Comparison of ENCODE assay signal across 13 mouse cellular contexts in genomic region chr7:49553236-49553981, GRCm38 (mm10).
DNase-seq lines count a peak whose midpoint lies in the region; ATAC-seq lines count a peak whose summit lies in the region.
"Had no signal": no experiment of that assay in that cellular context is flagged by ENCODE, and none has a peak within 500 bp of the region (broad histone marks: within the 10 kb centered on the region; RNA-seq: fewer than 3 reads in every experiment).

No protein-coding gene starts in this region.

- ATAC-seq in hindbrain, embryonic 12.5 days (ENCODE audit: low FRiP score) = no peak; the same call in 1 of the 2 replicates
- no peak for ATAC-seq in hindbrain, embryonic 14.5 days (ENCODE audit: low FRiP score)
- ATAC-seq in embryonic facial prominence, embryonic 11.5 days (replicated peaks; ENCODE audit: insufficient number of reproducible peaks, low FRiP score, low TSS enrichment, low read depth) = peak; percentile 31; the same call in 1 of the 2 replicates
- ATAC-seq in lung, embryonic 15.5 days (ENCODE audit: borderline replicate concordance, extremely low read depth, low FRiP score, low TSS enrichment) = peak; percentile 79

- no peak overlapping the region for H3K9ac ChIP-seq in hindbrain, embryonic 12.5 days
- H3K9ac ChIP-seq in hindbrain, embryonic 14.5 days = no peak overlapping the region
- H3K9ac ChIP-seq in embryonic facial prominence, embryonic 11.5 days (replicated peaks; ENCODE audit: low read length) = no peak overlapping the region
- H3K9ac ChIP-seq in lung, embryonic 15.5 days = no peak overlapping the region; the same call in 1 of the 2 replicates
- H3K9ac ChIP-seq: hindbrain, embryonic 15.5 days; neural tube, embryonic 15.5 days had no signal

- H3K4me3 ChIP-seq in hindbrain, embryonic 12.5 days = no peak overlapping the region
- H3K4me3 ChIP-seq in hindbrain, embryonic 14.5 days (replicated peaks; ENCODE audit: low read length) = no peak overlapping the region
- H3K4me3 ChIP-seq in embryonic facial prominence, embryonic 11.5 days (ENCODE audit: low read depth, low read length) = no peak overlapping the region
- H3K4me3 ChIP-seq in lung, embryonic 15.5 days = peak overlapping the region; percentile 6
- H3K4me3 ChIP-seq: hindbrain, embryonic 15.5 days; neural tube, embryonic 15.5 days had no signal

- H3K27ac ChIP-seq in hindbrain, embryonic 12.5 days = 0 out of 2 replicates have a peak overlapping the region, but pooled peaks have one; percentile 12
- no peak overlapping the region for H3K27ac ChIP-seq in hindbrain, embryonic 14.5 days
- H3K27ac ChIP-seq in embryonic facial prominence, embryonic 11.5 days (replicated peaks; ENCODE audit: low read depth, low read length) = no peak overlapping the region
- H3K27ac ChIP-seq in lung, embryonic 15.5 days = peak overlapping the region; percentile 91
- H3K27ac ChIP-seq: hindbrain, embryonic 15.5 days; neural tube, embryonic 15.5 days had no signal

- no peaks in the 10 kb centered on the region for H3K9me3 ChIP-seq in hindbrain, embryonic 12.5 days (replicated peaks)
- H3K9me3 ChIP-seq in hindbrain, embryonic 14.5 days (ENCODE audit: control insufficient read depth, low read length) = no peaks in the 10 kb centered on the region
- no peaks in the 10 kb centered on the region for H3K9me3 ChIP-seq in embryonic facial prominence, embryonic 11.5 days (replicated peaks; ENCODE audit: control insufficient read depth, low read length)
- no peaks in the 10 kb centered on the region for H3K9me3 ChIP-seq in lung, embryonic 15.5 days
- H3K9me3 ChIP-seq: hindbrain, embryonic 15.5 days; neural tube, embryonic 15.5 days had no signal

- no peak for DNase-seq in hindbrain, embryonic 14.5 days (ENCODE audit: low spot score)
- DNase-seq in Muller cell, postnatal 12 days (ENCODE audit: inconsistent ontology term) = peak; percentile 75
- peak; percentile 43 for DNase-seq in embryonic facial prominence, embryonic 11.5 days (ENCODE audit: low spot score)
- no peak for DNase-seq in thymus, postnatal 0 days (ENCODE audit: low spot score)
- no peak for DNase-seq in right cerebral cortex, adult 18-20 months
- no peak for DNase-seq in ovary, postnatal 14 days (ENCODE audit: low spot score)
- DNase-seq: adrenal gland, adult 2 months; cerebellum, adult 11-12 months; thymus, postnatal 4 days had no signal

- WGBS in hindbrain, embryonic 12.5 days = 52% methylated on average over 11 of the region's 11 CpGs
- WGBS in hindbrain, embryonic 14.5 days = 60% methylated on average over 11 of the region's 11 CpGs
- 37% methylated on average over 11 of the region's 11 CpGs for WGBS in embryonic facial prominence, embryonic 11.5 days
- 16% methylated on average over 11 of the region's 11 CpGs for WGBS in lung, embryonic 15.5 days

- peaks cover 9% of the 10 kb centered on the region for H3K4me1 ChIP-seq in hindbrain, embryonic 12.5 days
- no peaks in the 10 kb centered on the region; the same call in 1 of the 2 replicates for H3K4me1 ChIP-seq in hindbrain, embryonic 14.5 days (replicated peaks; ENCODE audit: control insufficient read depth, insufficient read depth, low read length)
- no peaks in the 10 kb centered on the region for H3K4me1 ChIP-seq in embryonic facial prominence, embryonic 11.5 days (ENCODE audit: control insufficient read depth, insufficient read depth, low read length)
- H3K4me1 ChIP-seq in lung, embryonic 15.5 days = peaks cover 56% of the 10 kb centered on the region

- H3K36me3 ChIP-seq in hindbrain, embryonic 12.5 days = peaks cover 16% of the 10 kb centered on the region
- peaks cover 10% of the 10 kb centered on the region for H3K36me3 ChIP-seq in hindbrain, embryonic 14.5 days (replicated peaks; ENCODE audit: control insufficient read depth, insufficient read depth)
- no peaks in the 10 kb centered on the region for H3K36me3 ChIP-seq in embryonic facial prominence, embryonic 11.5 days (replicated peaks; ENCODE audit: control insufficient read depth, insufficient read depth, low read depth, low read length)
- peaks cover 8% of the 10 kb centered on the region for H3K36me3 ChIP-seq in lung, embryonic 15.5 days

- H3K4me2 ChIP-seq in hindbrain, embryonic 12.5 days (replicated peaks) = no peak overlapping the region
- no peak overlapping the region for H3K4me2 ChIP-seq in hindbrain, embryonic 14.5 days (replicated peaks)
- H3K4me2 ChIP-seq in embryonic facial prominence, embryonic 11.5 days (ENCODE audit: low read depth, low read length) = no peak overlapping the region
- peak overlapping the region; percentile 36 for H3K4me2 ChIP-seq in lung, embryonic 15.5 days
- H3K4me2 ChIP-seq: hindbrain, embryonic 15.5 days; neural tube, embryonic 15.5 days had no signal

- no peaks in the 10 kb centered on the region for H3K27me3 ChIP-seq in hindbrain, embryonic 12.5 days
- no peaks in the 10 kb centered on the region for H3K27me3 ChIP-seq in hindbrain, embryonic 14.5 days (ENCODE audit: control insufficient read depth, insufficient read depth, low read length)
- no peaks in the 10 kb centered on the region for H3K27me3 ChIP-seq in embryonic facial prominence, embryonic 11.5 days (ENCODE audit: control insufficient read depth, insufficient read depth, low read length)
- H3K27me3 ChIP-seq in lung, embryonic 15.5 days = no peaks in the 10 kb centered on the region
- H3K27me3 ChIP-seq: hindbrain, embryonic 15.5 days; neural tube, embryonic 15.5 days had no signal

Comparison
In these comparisons a context has a peak if more than half of its experiments do, and no peak if none do; other contexts are left out.
1. H3K27ac ChIP-seq: peak in hindbrain, embryonic 12.5 days (single experiment) and lung, embryonic 15.5 days (single experiment); none in hindbrain, embryonic 14.5 days (single experiment) and embryonic facial prominence, embryonic 11.5 days (single experiment).
2. ATAC-seq: peak in embryonic facial prominence, embryonic 11.5 days (single experiment) and lung, embryonic 15.5 days (single experiment); none in hindbrain, embryonic 12.5 days (single experiment) and hindbrain, embryonic 14.5 days (single experiment).
3. DNase-seq: peak in Muller cell, postnatal 12 days (single experiment) and embryonic facial prominence, embryonic 11.5 days (single experiment); none in hindbrain, embryonic 14.5 days (single experiment), thymus, postnatal 0 days (single experiment), right cerebral cortex, adult 18-20 months (single experiment) and ovary, postnatal 14 days (single experiment).